In genomic region chr2:39005574-39006079, GRCm38 (mm10) we compare ENCODE assay signal across 7 mouse cellular contexts. TPM values are rescaled to one million over a fixed set of nuclear protein-coding genes. Genes with fewer than 3 reads are reported as not detected.
DNase-seq lines count a peak whose midpoint lies in the region; ATAC-seq and TF ChIP-seq lines count a peak whose summit lies in the region.

Gene Rpl35, minus strand, starts transcription at chr2:39005624.

- peak within 1 kb of the TSS; percentile 98 for H3K4me3 ChIP-seq in E14TG2a.4 (replicated peaks; ENCODE audit: low read length)
- peak within 1 kb of the TSS; percentile 74 for H3K4me3 ChIP-seq in forebrain, embryonic 13.5 days
- peak within 1 kb of the TSS; percentile 94 for H3K4me3 ChIP-seq in hindbrain, embryonic 10.5 days
- peak within 1 kb of the TSS; percentile 77 for H3K4me3 ChIP-seq in stomach, embryonic 15.5 days (replicated peaks)

- no peaks in the 10 kb centered on the region for H3K27me3 ChIP-seq in E14TG2a.4 (ENCODE audit: insufficient read depth, low read length)
- no peaks in the 10 kb centered on the region for H3K27me3 ChIP-seq in forebrain, embryonic 13.5 days
- no peaks in the 10 kb centered on the region for H3K27me3 ChIP-seq in hindbrain, embryonic 10.5 days (ENCODE audit: insufficient read depth, poor library complexity, severe bottlenecking)
- H3K27me3 ChIP-seq in stomach, embryonic 15.5 days (replicated peaks): no peaks in the 10 kb centered on the region

- H3K4me2 ChIP-seq in forebrain, embryonic 13.5 days: peak within 1 kb of the TSS; percentile 95
- peak within 1 kb of the TSS; percentile 77 for H3K4me2 ChIP-seq in stomach, embryonic 15.5 days

- no peak for DNase-seq in adrenal gland, adult 8-10 months
- DNase-seq in hindbrain, embryonic 10.5 days (ENCODE audit: low spot score): peak; percentile 49
- no peak for DNase-seq in left cerebral cortex, adult 8-10 months (ENCODE audit: low spot score in 2 of 2)

- peak within 1 kb of the TSS; percentile 93 for H3K27ac ChIP-seq in forebrain, embryonic 13.5 days
- H3K27ac ChIP-seq in hindbrain, embryonic 10.5 days: peak within 1 kb of the TSS; percentile 97
- H3K27ac ChIP-seq in stomach, embryonic 15.5 days: peak within 1 kb of the TSS; percentile 88

- peaks cover 49% of the 10 kb centered on the region for H3K36me3 ChIP-seq in E14TG2a.4 (ENCODE audit: insufficient read depth, low read length)
- H3K36me3 ChIP-seq in forebrain, embryonic 13.5 days (ENCODE audit: poor library complexity, severe bottlenecking): peaks cover 32% of the 10 kb centered on the region
- H3K36me3 ChIP-seq in hindbrain, embryonic 10.5 days: peaks cover 39% of the 10 kb centered on the region
- H3K36me3 ChIP-seq in stomach, embryonic 15.5 days: peaks cover 26% of the 10 kb centered on the region

- WGBS in forebrain, embryonic 13.5 days: 14% methylated on average over 15 of the region's 15 CpGs
- WGBS in hindbrain, embryonic 10.5 days: 13% methylated on average over 15 of the region's 15 CpGs
- WGBS in stomach, embryonic 15.5 days: 10% methylated on average over 15 of the region's 15 CpGs

- peak within 1 kb of the TSS; percentile 93 for H3K9ac ChIP-seq in forebrain, embryonic 13.5 days
- peak within 1 kb of the TSS; percentile 86 for H3K9ac ChIP-seq in stomach, embryonic 15.5 days

- no peaks in the 10 kb centered on the region for H3K9me3 ChIP-seq in E14TG2a.4 (ENCODE audit: low read length)
- no peaks in the 10 kb centered on the region for H3K9me3 ChIP-seq in forebrain, embryonic 13.5 days (replicated peaks)
- no peaks in the 10 kb centered on the region for H3K9me3 ChIP-seq in hindbrain, embryonic 10.5 days
- no peaks in the 10 kb centered on the region for H3K9me3 ChIP-seq in stomach, embryonic 15.5 days

- TF ChIP-seq CTCF in E14TG2a.4 (conservative IDR thresholded peaks at IDR 0.05; ENCODE audit: low read length): peak; percentile 31

- ATAC-seq in forebrain, embryonic 13.5 days: no peak
- ATAC-seq in megakaryocyte, adult 5-6 weeks (ENCODE audit: poor library complexity, severe bottlenecking): 0 out of 2 replicates have a peak, but pooled peaks have one; percentile 2
- no peak for ATAC-seq in stomach, embryonic 15.5 days (ENCODE audit: insufficient read depth, low FRiP score, low read depth)

- H3K4me1 ChIP-seq in E14TG2a.4 (replicated peaks; ENCODE audit: low read depth, low read length): peaks cover 61% of the 10 kb centered on the region
- peaks cover 58% of the 10 kb centered on the region for H3K4me1 ChIP-seq in forebrain, embryonic 13.5 days
- peaks cover 62% of the 10 kb centered on the region for H3K4me1 ChIP-seq in hindbrain, embryonic 10.5 days (replicated peaks)
- H3K4me1 ChIP-seq in stomach, embryonic 15.5 days: peaks cover 45% of the 10 kb centered on the region

RNA-seq across cellular contexts. Expression of gene Rpl35, which starts in this region (rescaled TPM):
- 100 to 1,000 TPM; 431 to 487 (median 461) TPM for total RNA-seq in adrenal gland, adult 8-10 months (2022)
- polyA plus RNA-seq in forebrain, embryonic 13.5 days (2015; fragmentation: Nextera tagmentation; extraction: Ambion mirVana): 803 and 1,001 TPM in 2 replicates
- 997 and 1,033 TPM in 2 replicates for polyA plus RNA-seq in hindbrain, embryonic 10.5 days (2016; fragmentation: Nextera tagmentation; extraction: Ambion mirVana)
- total RNA-seq in left cerebral cortex, adult 8-10 months (2022): 100 to 1,000 TPM; 259 to 303 (median 283) TPM
- total RNA-seq in megakaryocyte, adult 5-6 weeks (2015): 377 and 387 TPM in 2 replicates
- 757 and 843 TPM in 2 replicates for total RNA-seq in megakaryocyte, adult 5-6 weeks (2017)
- polyA plus RNA-seq in stomach, embryonic 15.5 days (2015; fragmentation: Nextera tagmentation; extraction: Ambion mirVana): 861 and 916 TPM in 2 replicates
